ENCODE assay signal across 9 mouse cellular contexts in genomic region chr11:96917415-96917814, GRCm38 (mm10). TPM values are rescaled to one million over a fixed set of nuclear protein-coding genes. Genes with fewer than 3 reads are reported as not detected.
A peak's percentile ranks its signal among the peaks of the same experiment; 100 is the strongest.
DNase-seq lines count a peak whose midpoint lies in the region; ATAC-seq and TF ChIP-seq lines count a peak whose summit lies in the region.
"Had no signal": no experiment of that assay in that cellular context is flagged by ENCODE, and none has a peak within 500 bp of the region (broad histone marks: within the 10 kb centered on the region; RNA-seq: fewer than 3 reads in every experiment).

No protein-coding gene starts in this region.

- no peaks in the 10 kb centered on the region for H3K27me3 ChIP-seq in heart, embryonic 15.5 days
- H3K27me3 ChIP-seq in intestine, embryonic 15.5 days (replicated peaks): no peaks in the 10 kb centered on the region

- no peak for ATAC-seq in heart, embryonic 15.5 days (replicated peaks; ENCODE audit: insufficient number of reproducible peaks, insufficient read depth, low FRiP score, low read depth)
- peak; percentile 35; the same call in 1 of the 2 replicates for ATAC-seq in intestine, embryonic 15.5 days
- peak; percentile 33 for ATAC-seq in megakaryocyte progenitor cell, adult 5-6 weeks (replicated peaks; ENCODE audit: poor library complexity)

- no peak for TF ChIP-seq POLR2A in bone marrow, adult 2 months (IDR thresholded peaks at IDR 0.05; ENCODE audit: borderline replicate concordance, control insufficient read depth, low read depth, low read length)

- H3K4me3 ChIP-seq in heart, embryonic 15.5 days: no peak overlapping the region
- H3K4me3 ChIP-seq in bone marrow, adult 2 months (replicated peaks; ENCODE audit: control insufficient read depth, low read depth, low read length): no peak overlapping the region
- H3K4me3 ChIP-seq in intestine, embryonic 15.5 days (replicated peaks): no peak overlapping the region

- no peak overlapping the region for H3K27ac ChIP-seq in heart, embryonic 15.5 days
- H3K27ac ChIP-seq in bone marrow, adult 2 months (ENCODE audit: control insufficient read depth, insufficient read depth, low read depth, low read length, poor library complexity): peak overlapping the region; percentile 74
- H3K27ac ChIP-seq in intestine, embryonic 15.5 days: peak overlapping the region; percentile 4

- H3K36me3 ChIP-seq in heart, embryonic 15.5 days: no peaks in the 10 kb centered on the region
- no peaks in the 10 kb centered on the region for H3K36me3 ChIP-seq in intestine, embryonic 15.5 days

- H3K9me3 ChIP-seq in heart, embryonic 15.5 days (replicated peaks): no peaks in the 10 kb centered on the region
- no peaks in the 10 kb centered on the region for H3K9me3 ChIP-seq in intestine, embryonic 15.5 days

- DNase-seq in heart, adult 18-20 months: no peak
- no peak for DNase-seq in embryo, embryonic 10.5 days (ENCODE audit: low spot score)
- no peak for DNase-seq in adrenal gland, postnatal 14 days
- DNase-seq: cerebellum, adult 11-12 months; kidney, postnatal 25 days had no signal

- no peak overlapping the region for H3K9ac ChIP-seq in heart, embryonic 15.5 days
- H3K9ac ChIP-seq in intestine, embryonic 15.5 days: no peak overlapping the region

- 80% methylated on average over 6 of the region's 6 CpGs for WGBS in heart, embryonic 15.5 days
- WGBS in bone marrow, adult 2 months: 49% methylated on average over 6 of the region's 6 CpGs
- WGBS in intestine, embryonic 15.5 days: 74% methylated on average over 6 of the region's 6 CpGs

- H3K4me1 ChIP-seq in heart, embryonic 15.5 days (replicated peaks): peaks cover 13% of the 10 kb centered on the region
- H3K4me1 ChIP-seq in bone marrow, adult 2 months (ENCODE audit: control insufficient read depth, insufficient read depth, low read length): peaks cover 4% of the 10 kb centered on the region
- H3K4me1 ChIP-seq in intestine, embryonic 15.5 days (replicated peaks): peaks cover 10% of the 10 kb centered on the region

- TF ChIP-seq CTCF in bone marrow, adult 2 months (IDR thresholded peaks at IDR 0.05; ENCODE audit: control insufficient read depth, insufficient read depth, low read length): no peak

- 0 out of 2 replicates have a peak overlapping the region, but pooled peaks have one; percentile 68 for H3K4me2 ChIP-seq in heart, embryonic 15.5 days
- H3K4me2 ChIP-seq in intestine, embryonic 15.5 days (replicated peaks): no peak overlapping the region

RNA-seq across cellular contexts. Expression of gene Cdk5rap3, which starts 1.1 kb away (rescaled TPM):
- polyA plus RNA-seq in heart, embryonic 15.5 days (2015; fragmentation: Nextera tagmentation; extraction: Ambion mirVana): 45.2 and 58.7 TPM in 2 replicates
- total RNA-seq in heart, adult 18-20 months (2021): 10 to 100 TPM; 23.4 to 25.1 TPM
- polyA plus RNA-seq in bone marrow, adult 2 months (2011; ENCODE audit: insufficient read depth, insufficient read length, low replicate concordance, missing spikeins): 16.4 and 39.4 TPM in 2 replicates
- 64.2 and 66.7 TPM in 2 replicates for polyA plus RNA-seq in intestine, embryonic 15.5 days (2015; fragmentation: Nextera tagmentation; extraction: Ambion mirVana)
- total RNA-seq in megakaryocyte progenitor cell, adult 5-6 weeks (2015): 30.3 and 31.4 TPM in 2 replicates
- 70.1 and 74.3 TPM in 2 replicates for total RNA-seq in megakaryocyte progenitor cell, adult 5-6 weeks (2017)
- 48.6 and 49.9 TPM in 2 replicates for total RNA-seq in adrenal gland, postnatal 14 days (2021)

RNA-seq across cellular contexts. Expression of gene Prr15l, which starts 10.5 kb away (rescaled TPM):
- 1.7 and 2.9 TPM in 2 replicates for polyA plus RNA-seq in heart, embryonic 15.5 days (2015; fragmentation: Nextera tagmentation; extraction: Ambion mirVana)
- total RNA-seq in heart, adult 18-20 months (2021): 1 to 10 TPM in 1 of 2 experiments, under 1 TPM in 1; 0.79 to 2.2 TPM
- polyA plus RNA-seq in bone marrow, adult 2 months (2011; ENCODE audit: insufficient read depth, insufficient read length, low replicate concordance, missing spikeins): not detected in 2 replicates
- 84.7 and 86.9 TPM in 2 replicates for polyA plus RNA-seq in intestine, embryonic 15.5 days (2015; fragmentation: Nextera tagmentation; extraction: Ambion mirVana)
- not detected in 2 replicates for total RNA-seq in megakaryocyte progenitor cell, adult 5-6 weeks (2015)
- total RNA-seq in megakaryocyte progenitor cell, adult 5-6 weeks (2017): not detected in 2 replicates
- total RNA-seq in adrenal gland, postnatal 14 days (2021): 0.37 TPM in 1 of 2 replicates, not detected in the other

RNA-seq across cellular contexts. Expression of gene Pnpo, which starts 26.4 kb away (rescaled TPM):
- 65.2 and 74.8 TPM in 2 replicates for polyA plus RNA-seq in heart, embryonic 15.5 days (2015; fragmentation: Nextera tagmentation; extraction: Ambion mirVana)
- total RNA-seq in heart, adult 18-20 months (2021): 10 to 100 TPM; 16.7 to 17.4 TPM
- polyA plus RNA-seq in bone marrow, adult 2 months (2011; ENCODE audit: insufficient read depth, insufficient read length, low replicate concordance, missing spikeins): 65.6 and 132 TPM in 2 replicates
- 81.9 and 92.8 TPM in 2 replicates for polyA plus RNA-seq in intestine, embryonic 15.5 days (2015; fragmentation: Nextera tagmentation; extraction: Ambion mirVana)
- 22.5 and 23.0 TPM in 2 replicates for total RNA-seq in megakaryocyte progenitor cell, adult 5-6 weeks (2015)
- total RNA-seq in megakaryocyte progenitor cell, adult 5-6 weeks (2017): 36.3 and 38.7 TPM in 2 replicates
- total RNA-seq in adrenal gland, postnatal 14 days (2021): 28.3 and 31.9 TPM in 2 replicates
